Mouse (Mus musculus): Measurements from ENCODE around the gene Tspear. TPM values are rescaled to one million over a fixed set of nuclear protein-coding genes. Genes with fewer than 3 reads are reported as not detected.
"Not testable (repeated sequence)": the region's sequence is repeated elsewhere in the genome, so short reads cannot be mapped to it uniquely, and the experiment has no call there.

Gene Tspear
- polyA plus RNA-seq, 1 experiment, result 0.43 TPM

DNA sequence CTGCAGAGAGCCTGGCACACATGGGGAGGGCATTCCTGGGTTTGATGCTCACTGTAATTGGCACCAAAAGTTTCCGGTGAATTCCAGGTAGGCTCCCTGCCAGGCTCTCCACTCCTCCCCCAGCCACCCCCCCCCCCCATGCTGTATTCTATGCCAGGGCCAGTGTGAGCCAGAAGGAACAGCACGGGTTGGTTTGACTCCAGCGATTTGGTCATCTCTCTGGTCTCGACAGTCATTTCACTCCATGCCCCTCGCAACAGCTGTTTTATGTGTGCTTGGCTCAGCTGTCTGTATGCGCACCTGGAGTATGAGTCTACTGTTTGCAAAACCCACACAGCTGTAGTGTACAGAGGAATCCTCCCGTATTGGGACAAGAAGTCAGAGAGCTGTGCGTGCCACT is 20.0 kb upstream of the Tspear start:
- TF ChIP-seq CTCF (IDR thresholded peaks at IDR 0.05; ENCODE audit: insufficient read depth, low read length) (no peak), POLR2A (IDR thresholded peaks at IDR 0.05; ENCODE audit: borderline replicate concordance, extremely low read depth, low read depth, low read length) (no peak)
- H3K4me3 ChIP-seq (replicated peaks; ENCODE audit: extremely low read depth, low read depth, low read length), result no peak overlapping the region
- DNase-seq, result no peak
- no peaks in the 10 kb centered on the region for H3K4me1 ChIP-seq (ENCODE audit: control insufficient read depth, insufficient read depth, low read length)
- 60% methylated on average over 8 of the region's 8 CpGs for WGBS

DNA sequence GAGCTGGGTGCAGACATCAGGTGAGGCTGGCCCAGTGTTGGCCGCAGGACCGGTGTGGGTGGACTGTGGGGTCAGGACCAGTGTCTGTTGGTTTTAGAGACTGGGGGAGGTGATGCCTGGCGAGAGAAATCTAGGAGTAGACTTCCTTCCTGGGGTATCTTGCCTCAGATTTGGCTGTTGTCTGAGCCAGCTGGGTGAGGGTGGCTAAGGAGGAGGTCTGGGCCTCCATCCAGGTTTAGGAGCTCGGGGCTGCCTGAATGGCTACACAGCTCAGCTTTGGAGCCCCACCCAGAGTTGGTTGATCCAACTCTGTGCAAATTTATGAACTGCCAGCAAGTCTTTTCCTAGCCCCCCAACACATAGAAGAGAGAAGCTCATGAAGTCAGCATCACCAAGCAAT is 19.0 kb upstream of the Tspear start:
- DNase-seq, result no peak
- TF ChIP-seq CTCF (IDR thresholded peaks at IDR 0.05; ENCODE audit: insufficient read depth, low read length), result no peak
- no peak for TF ChIP-seq POLR2A (IDR thresholded peaks at IDR 0.05; ENCODE audit: borderline replicate concordance, extremely low read depth, low read depth, low read length)
- WGBS, result 55% methylated on average over 4 of the region's 4 CpGs
- Histone ChIP-seq H3K4me3 (replicated peaks; ENCODE audit: extremely low read depth, low read depth, low read length) (no peak overlapping the region), H3K4me1 (ENCODE audit: control insufficient read depth, insufficient read depth, low read length) (no peaks in the 10 kb centered on the region)

GRCm38 (mm10) chr10:77670710-77671109 is 15.7 kb upstream of the Tspear start:
- 73% methylated on average over 4 of the region's 4 CpGs for WGBS
- Histone ChIP-seq H3K4me3 (replicated peaks; ENCODE audit: extremely low read depth, low read depth, low read length) (no peak overlapping the region), H3K4me1 (ENCODE audit: control insufficient read depth, insufficient read depth, low read length) (no peaks in the 10 kb centered on the region)
- DNase-seq, result no peak
- TF ChIP-seq CTCF (IDR thresholded peaks at IDR 0.05; ENCODE audit: insufficient read depth, low read length) (no peak), POLR2A (IDR thresholded peaks at IDR 0.05; ENCODE audit: borderline replicate concordance, extremely low read depth, low read depth, low read length) (no peak)

- 21% methylated on average over 4 of the region's 4 CpGs for WGBS
These were observed 14.8 kb upstream of the Tspear start for GRCm38 (mm10) chr10:77671519-77671918.

GRCm38 (mm10) chr10:77673765-77674164 is 12.6 kb upstream of the Tspear start:
- DNase-seq, result no peak
- Histone ChIP-seq H3K4me1 (ENCODE audit: control insufficient read depth, insufficient read depth, low read length) (no peaks in the 10 kb centered on the region), H3K4me3 (replicated peaks; ENCODE audit: extremely low read depth, low read depth, low read length) (no peak overlapping the region)
- no peak for TF ChIP-seq POLR2A (IDR thresholded peaks at IDR 0.05; ENCODE audit: borderline replicate concordance, extremely low read depth, low read depth, low read length)
- TF ChIP-seq CTCF (IDR thresholded peaks at IDR 0.05; ENCODE audit: insufficient read depth, low read length), result no peak
- WGBS, result 60% methylated on average over 13 of the region's 13 CpGs

More at GRCm38 (mm10) chr10:77671519-77671918, 14.8 kb upstream of the Tspear start:
- no peak for DNase-seq
- TF ChIP-seq CTCF (IDR thresholded peaks at IDR 0.05; ENCODE audit: insufficient read depth, low read length) (no peak), POLR2A (IDR thresholded peaks at IDR 0.05; ENCODE audit: borderline replicate concordance, extremely low read depth, low read depth, low read length) (no peak)
- no peak overlapping the region for H3K4me3 ChIP-seq (replicated peaks; ENCODE audit: extremely low read depth, low read depth, low read length)
- H3K4me1 ChIP-seq (ENCODE audit: control insufficient read depth, insufficient read depth, low read length), result no peaks in the 10 kb centered on the region

DNA sequence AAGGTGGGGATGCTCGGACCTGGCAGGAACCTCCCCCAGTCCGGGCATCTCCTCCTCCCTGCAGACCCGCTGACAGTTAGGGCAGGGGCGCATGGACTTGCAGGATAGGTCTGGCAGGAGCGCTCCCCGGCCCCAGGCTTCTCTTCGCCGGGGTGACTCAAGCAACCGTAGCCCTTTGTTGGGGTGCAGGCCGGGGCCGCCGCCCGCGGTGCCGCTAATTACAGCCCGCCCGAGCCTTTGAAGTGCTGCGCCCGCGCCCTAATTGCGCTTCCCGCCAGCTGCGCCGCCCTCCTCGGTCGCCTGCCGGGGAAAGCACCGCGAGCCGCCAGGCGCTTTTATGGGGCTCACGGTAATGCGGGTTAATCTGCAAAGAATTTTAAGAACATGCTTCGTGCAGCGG is 8.8 kb upstream of the Tspear start:
- Histone ChIP-seq H3K4me3 (replicated peaks; ENCODE audit: extremely low read depth, low read depth, low read length) (no peak overlapping the region), H3K4me1 (ENCODE audit: control insufficient read depth, insufficient read depth, low read length) (no peaks in the 10 kb centered on the region)
- TF ChIP-seq POLR2A (IDR thresholded peaks at IDR 0.05; ENCODE audit: borderline replicate concordance, extremely low read depth, low read depth, low read length) (no peak), CTCF (IDR thresholded peaks at IDR 0.05; ENCODE audit: insufficient read depth, low read length) (no peak)
- DNase-seq, result no peak
- WGBS, result under 1% methylated on average over 35 of the region's 35 CpGs

DNA sequence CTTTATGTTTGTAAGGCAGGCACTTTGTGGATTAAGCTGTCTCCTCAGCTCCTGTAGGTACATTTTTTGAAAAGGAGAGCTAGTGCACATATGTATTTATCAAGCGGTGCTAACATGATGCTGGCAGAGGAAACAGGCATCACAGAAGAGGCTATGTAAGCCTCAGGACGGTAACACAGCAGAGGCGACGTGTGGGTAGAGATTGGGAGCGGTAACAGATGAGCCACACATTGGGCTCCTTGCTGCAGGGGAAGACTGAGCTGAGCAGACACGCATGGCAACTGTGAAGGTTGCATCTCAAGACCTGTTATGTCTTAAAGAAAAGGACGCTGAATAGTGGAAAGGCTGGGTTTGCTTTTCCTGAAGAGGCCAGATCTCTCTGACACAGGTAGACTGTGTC is 3.4 kb upstream of the Tspear start:
- WGBS, result 69% methylated on average over 7 of the region's 7 CpGs
- no peak for DNase-seq
- no peak overlapping the region for H3K4me3 ChIP-seq (replicated peaks; ENCODE audit: extremely low read depth, low read depth, low read length)
- no peaks in the 10 kb centered on the region for H3K4me1 ChIP-seq (ENCODE audit: control insufficient read depth, insufficient read depth, low read length)
- TF ChIP-seq POLR2A (IDR thresholded peaks at IDR 0.05; ENCODE audit: borderline replicate concordance, extremely low read depth, low read depth, low read length), result no peak

DNA sequence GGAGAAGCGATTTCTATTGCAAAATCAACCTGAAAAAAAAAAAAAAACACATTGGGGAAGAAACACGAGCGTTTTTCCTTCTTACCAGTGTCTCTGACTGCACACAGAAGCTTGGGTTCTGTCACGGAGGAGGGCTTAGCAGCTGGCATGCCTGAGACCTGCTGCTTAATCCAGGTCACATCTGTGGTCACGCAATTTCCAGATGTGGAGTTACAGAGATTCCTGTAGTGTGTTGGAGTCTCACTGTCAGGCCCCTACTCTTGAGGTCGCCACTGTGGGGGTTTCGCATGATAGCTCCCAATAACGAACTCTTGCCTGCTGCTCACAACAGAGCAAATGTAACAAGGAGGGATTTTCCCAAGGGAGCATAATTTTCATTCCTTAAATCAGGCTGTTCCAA is 2.2 kb upstream of the Tspear start:
- DNase-seq, result no peak
- no peak overlapping the region for H3K4me3 ChIP-seq (replicated peaks; ENCODE audit: extremely low read depth, low read depth, low read length)
- WGBS, result 29% methylated on average over 8 of the region's 8 CpGs
- TF ChIP-seq CTCF (IDR thresholded peaks at IDR 0.05; ENCODE audit: insufficient read depth, low read length) (no peak), POLR2A (IDR thresholded peaks at IDR 0.05; ENCODE audit: borderline replicate concordance, extremely low read depth, low read depth, low read length) (no peak)
- H3K4me1 ChIP-seq (ENCODE audit: control insufficient read depth, insufficient read depth, low read length), result no peaks in the 10 kb centered on the region

DNA sequence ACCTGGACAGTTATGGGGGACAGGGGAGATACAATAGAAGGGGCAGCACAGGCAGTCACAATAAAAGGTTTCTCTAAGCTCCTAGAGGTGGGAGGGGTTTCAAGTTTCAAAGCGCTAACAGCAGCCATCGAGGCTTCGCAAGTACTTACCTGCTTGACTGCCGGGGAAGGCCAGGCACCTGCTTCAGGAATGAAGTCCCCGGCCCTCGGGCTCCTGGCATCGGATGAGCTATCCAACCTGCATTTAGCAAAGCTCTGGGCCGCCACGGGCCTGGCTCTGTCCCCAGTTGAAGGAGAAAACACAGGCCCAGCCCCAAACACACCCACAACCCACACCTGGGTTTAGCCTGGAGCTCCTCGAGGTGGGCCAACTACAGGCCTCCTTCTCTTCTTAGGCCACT is 652 bp downstream of the Tspear start:
- Histone ChIP-seq H3K4me1 (ENCODE audit: control insufficient read depth, insufficient read depth, low read length) (no peaks in the 10 kb centered on the region), H3K4me3 (replicated peaks; ENCODE audit: extremely low read depth, low read depth, low read length) (no peak overlapping the region)
- TF ChIP-seq CTCF (IDR thresholded peaks at IDR 0.05; ENCODE audit: insufficient read depth, low read length), result no peak
- no peak for TF ChIP-seq POLR2A (IDR thresholded peaks at IDR 0.05; ENCODE audit: borderline replicate concordance, extremely low read depth, low read depth, low read length)
- no peak for DNase-seq
- WGBS, result 27% methylated on average over 10 of the region's 10 CpGs

GRCm38 (mm10) chr10:77690356-77690807 is 4.0 kb downstream of the Tspear start, which contains the start of gene Gm19402:
TSS of gene Gm19402 (minus strand) at chr10:77690757.
- H3K4me3 ChIP-seq (replicated peaks; ENCODE audit: extremely low read depth, low read depth, low read length); DNase-seq; H3K4me1 ChIP-seq (ENCODE audit: control insufficient read depth, insufficient read depth, low read length): not testable (repeated sequence)
- 62% methylated on average over 3 of the region's 3 CpGs for WGBS

DNA sequence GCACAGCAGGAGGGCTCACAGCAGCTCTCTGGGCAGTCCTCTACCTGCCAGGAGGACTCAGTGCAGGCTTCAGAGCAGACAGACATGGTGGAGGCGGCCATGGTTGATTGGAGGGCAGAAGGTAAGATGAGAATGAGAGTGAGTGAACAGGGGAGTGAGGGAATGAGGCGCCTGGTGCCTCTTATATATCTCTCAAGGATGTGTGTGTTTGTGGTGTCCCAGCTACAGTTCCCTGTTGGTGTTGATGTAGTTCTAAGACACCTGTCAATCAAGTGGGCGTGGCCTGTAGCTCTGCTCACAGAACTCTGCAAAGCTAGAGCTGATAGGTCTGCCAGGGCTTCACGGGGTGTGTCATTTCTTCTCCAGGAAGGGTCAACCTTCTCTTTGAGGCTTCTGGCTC is 10.8 kb downstream of the Tspear start, which contains the start of gene Gm9508:
Gene Gm9508, minus strand, starts transcription at position 101 of the 400 bp plus-strand sequence.
- TF ChIP-seq POLR2A (IDR thresholded peaks at IDR 0.05; ENCODE audit: borderline replicate concordance, extremely low read depth, low read depth, low read length) (no peak), CTCF (IDR thresholded peaks at IDR 0.05; ENCODE audit: insufficient read depth, low read length) (no peak)
- DNase-seq, result no peak
- 28% methylated on average over 4 of the region's 4 CpGs for WGBS
- Histone ChIP-seq H3K4me1 (ENCODE audit: control insufficient read depth, insufficient read depth, low read length) (no peaks in the 10 kb centered on the region), H3K4me3 (replicated peaks; ENCODE audit: extremely low read depth, low read depth, low read length) (no peak within 1 kb of the TSS)

Data from lung, adult 2 months (tissue).